Mouse (Mus musculus): Measurements from ENCODE around the gene Tanc1.

Gene Tanc1

GRCm38 (mm10) chr2:59802722-59803387, 191.0 kb downstream of the Tanc1 start:
- no peak for DNase-seq

DNA sequence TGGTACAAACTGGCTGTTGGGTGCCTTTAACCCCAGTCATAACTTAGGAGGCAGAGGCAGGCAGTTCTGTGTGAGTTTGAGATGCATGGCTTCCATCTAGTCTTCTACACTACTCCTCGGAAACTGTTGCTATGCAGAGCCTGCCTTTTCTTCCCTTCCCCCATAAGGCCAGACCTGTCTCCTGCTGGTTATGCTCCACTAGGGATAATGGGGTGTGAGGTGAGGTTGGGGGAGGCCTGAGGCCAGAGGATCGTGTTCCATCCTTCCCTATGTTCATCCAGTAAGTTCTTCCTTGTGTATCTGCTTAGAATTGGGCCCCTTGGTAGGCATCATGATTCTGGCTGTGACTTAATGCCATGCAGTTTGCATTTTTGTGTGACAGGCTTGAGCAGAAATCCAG, 193.8 kb downstream of the Tanc1 start:
- DNase-seq: no peak

DNA sequence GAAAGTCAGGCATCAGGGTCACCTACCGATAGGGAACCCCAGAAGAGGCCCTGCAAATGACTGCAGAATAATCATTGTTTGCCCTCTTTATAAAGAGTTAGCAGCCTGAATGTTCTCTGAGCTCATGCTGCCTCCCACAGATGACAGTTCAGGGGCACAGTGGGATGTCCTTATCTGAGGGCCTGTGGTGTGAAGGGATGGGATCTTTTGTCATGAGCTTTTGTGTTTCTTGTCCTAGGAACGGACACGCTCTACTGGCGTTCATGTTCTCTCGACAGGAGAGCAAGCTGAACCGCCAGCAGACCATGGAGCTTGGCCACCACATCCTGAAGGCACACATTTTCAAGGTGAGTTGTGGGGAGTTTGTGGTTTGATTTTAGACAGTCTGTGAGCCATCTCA, 194.2 kb downstream of the Tanc1 start:
- DNase-seq: no peak

DNA sequence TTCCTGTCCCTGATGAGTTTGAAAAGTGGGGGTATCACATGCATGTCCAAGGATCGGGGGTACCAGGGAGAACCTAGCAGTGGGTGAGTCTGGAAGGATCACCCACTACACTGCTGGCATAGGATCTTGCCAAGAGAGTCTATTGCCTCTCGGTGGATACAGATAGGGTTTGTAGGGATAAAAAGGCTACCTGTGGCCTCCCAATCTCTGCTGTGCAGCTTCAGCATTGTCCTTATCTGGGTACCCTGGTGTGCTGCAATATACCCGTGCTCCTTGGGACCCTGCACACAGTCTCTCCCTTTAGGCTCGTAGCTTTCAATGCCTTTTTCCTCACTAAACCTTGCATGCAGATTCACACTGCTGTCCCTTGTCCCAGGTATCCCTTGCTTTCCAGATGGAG, 196.8 kb downstream of the Tanc1 start:
- no peak for DNase-seq

GRCm38 (mm10) chr2:59810039-59810438, 198.2 kb downstream of the Tanc1 start:
- DNase-seq: peak; percentile 57

- DNase-seq: no peak
These were observed 199.4 kb downstream of the Tanc1 start for GRCm38 (mm10) chr2:59811247-59811646.

DNA sequence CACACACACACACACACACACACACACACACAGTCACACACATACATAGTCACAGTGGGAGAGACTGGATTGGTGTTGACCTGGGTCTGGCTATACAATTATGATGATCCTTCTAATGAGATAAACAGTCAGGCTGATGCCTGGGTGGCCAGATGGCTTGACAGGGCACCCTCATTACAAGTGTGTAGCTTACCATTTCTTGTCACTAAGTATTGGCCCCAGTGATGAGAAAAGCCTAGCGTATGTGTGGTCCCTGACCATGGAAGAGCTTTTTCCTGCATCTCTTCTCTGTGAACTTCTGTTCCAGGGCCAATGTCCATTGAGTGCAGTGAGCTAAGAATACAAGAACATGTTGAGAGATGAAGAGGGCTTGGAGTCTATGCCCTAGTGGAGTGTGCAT, 200.8 kb downstream of the Tanc1 start:
- DNase-seq: no peak

- no peak for DNase-seq
These were observed 201.6 kb downstream of the Tanc1 start for GRCm38 (mm10) chr2:59813457-59813856.

DNA sequence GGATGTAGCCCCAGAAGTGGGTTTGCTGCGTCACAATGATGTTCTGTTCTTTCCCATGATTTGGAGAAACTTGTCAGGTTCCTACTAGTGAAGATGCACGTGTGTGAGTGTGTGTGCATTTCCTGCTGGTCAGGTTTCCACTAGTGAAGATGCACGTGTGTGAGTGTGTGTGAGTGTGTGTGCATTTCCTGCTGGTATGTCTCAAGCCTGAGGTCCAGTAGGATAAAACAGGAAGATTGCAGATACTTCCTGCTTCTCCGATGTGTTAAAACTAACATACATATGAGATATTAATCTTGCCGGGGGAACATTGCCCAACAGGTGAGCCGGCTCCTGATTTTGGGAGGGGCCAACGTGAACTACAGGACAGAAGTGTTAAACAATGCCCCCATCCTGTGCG, 203.2 kb downstream of the Tanc1 start:
- DNase-seq: no peak

GRCm38 (mm10) chr2:59818663-59819062, 206.8 kb downstream of the Tanc1 start:
- DNase-seq: no peak

- DNase-seq: no peak
These were observed 207.6 kb downstream of the Tanc1 start for GRCm38 (mm10) chr2:59819415-59819814.

DNA sequence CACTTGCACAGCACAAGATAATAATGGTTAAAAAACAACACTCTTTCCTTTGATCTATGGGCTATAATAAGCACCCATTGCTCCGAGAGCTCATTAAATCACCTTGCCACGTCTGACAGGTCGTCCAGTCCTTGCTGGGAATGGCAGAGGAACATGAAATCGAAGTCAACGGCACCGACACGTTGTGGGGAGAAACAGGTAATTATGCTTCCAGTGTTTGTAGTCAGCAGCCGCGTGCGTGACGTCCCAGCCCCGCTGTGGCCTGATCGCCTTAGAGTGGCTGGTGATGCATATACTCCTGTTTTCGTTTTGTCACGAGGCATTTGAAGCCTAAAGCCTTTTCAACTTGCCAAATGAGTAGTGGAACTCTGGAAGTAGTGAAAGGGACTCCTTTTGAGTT, 208.2 kb downstream of the Tanc1 start:
- DNase-seq: no peak

DNA sequence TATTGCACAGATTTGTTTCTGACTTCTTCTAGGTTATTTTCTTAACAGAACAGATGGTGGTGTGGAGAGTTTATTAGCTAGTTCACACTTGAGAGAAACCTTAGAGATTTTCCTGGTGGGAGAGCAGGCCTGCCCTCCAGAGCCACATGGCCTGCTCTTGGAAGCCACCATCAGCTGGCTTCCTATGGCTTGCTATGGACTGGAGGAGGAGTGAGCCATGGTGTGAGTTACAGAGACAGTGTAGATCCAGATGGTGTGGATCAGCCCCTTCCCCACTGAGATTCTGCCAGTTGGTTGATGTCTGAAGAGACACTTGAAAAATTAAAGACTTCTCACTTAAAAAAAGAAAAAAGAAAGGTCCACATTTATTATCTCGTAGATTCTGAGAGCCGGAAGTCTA, 209.2 kb downstream of the Tanc1 start:
- no peak for DNase-seq

- no peak for DNase-seq
These were observed 212.4 kb downstream of the Tanc1 start for GRCm38 (mm10) chr2:59824289-59824688.

DNA sequence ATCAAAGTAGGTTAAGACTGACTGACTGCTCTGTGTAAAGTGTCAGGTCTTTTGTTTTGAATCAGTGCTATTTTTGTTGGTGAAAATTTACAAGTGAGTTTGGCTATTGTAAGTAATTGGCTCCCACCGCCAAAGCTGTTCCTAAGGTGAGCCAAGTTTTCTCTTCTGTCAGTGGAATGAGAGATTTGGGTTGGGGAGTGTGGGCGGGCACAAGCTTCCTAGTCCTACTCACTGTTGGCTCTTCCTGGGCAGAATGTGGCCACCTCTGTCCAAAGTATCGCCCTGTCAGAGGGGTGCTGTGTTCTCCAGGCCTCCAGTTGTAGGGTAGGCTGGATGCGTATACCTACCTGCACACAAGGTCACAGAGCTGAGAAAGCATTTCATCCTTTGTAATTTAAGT, 213.5 kb downstream of the Tanc1 start:
- no peak for DNase-seq

DNA sequence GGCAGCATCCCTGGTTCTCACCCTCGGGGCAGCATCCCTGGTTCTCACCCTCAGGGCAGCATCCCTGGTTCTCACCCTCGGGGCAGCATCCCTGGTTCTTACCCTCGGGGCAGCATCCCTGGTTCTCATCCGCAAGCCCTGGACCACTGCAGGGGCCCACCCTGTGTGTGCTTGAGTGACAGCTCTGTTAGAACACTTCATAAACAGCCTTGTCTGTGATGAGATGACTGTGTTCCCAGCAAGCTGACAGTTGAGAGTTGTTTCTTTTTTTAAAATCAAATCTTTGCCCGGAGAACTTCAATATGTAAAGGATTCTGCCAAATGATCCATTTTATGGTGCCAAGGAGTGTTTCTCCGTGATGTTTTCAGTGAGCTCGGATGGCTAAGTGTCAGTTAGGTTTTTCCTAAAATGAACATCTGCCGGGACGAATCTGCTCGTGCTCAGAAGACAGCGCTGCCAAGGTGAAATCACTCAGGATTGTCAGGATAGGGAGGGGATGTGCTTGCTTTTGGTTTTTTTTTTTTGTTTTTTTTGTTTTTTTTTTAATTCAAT, 216.3 kb downstream of the Tanc1 start:
- no peak for DNase-seq

- no peak for DNase-seq
These were observed 217.1 kb downstream of the Tanc1 start for GRCm38 (mm10) chr2:59828777-59829508.

- no peak for DNase-seq
These were observed 217.9 kb downstream of the Tanc1 start for GRCm38 (mm10) chr2:59829718-59830117.

- no peak for DNase-seq
These were observed 218.3 kb downstream of the Tanc1 start for GRCm38 (mm10) chr2:59830151-59830550.

DNA sequence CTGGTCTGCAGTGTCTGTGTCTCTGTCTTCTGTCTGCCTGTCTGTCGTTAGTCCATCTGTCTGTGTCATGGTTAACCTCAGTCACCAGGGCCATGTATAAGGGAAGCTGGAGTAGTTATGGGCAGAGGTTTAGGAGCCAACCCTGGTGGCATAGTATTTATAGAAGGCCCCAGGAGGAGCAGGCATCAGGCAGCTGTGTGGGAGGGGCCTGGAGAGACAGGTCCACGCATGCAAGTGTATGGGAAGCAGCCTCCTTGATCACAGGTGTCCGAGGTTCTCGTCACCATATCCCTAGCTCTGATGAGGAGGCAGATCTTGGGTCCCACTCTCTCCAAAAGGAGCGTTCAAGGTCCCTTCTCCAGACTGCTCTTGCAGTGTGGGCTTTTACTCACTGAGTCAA, 219.1 kb downstream of the Tanc1 start:
- DNase-seq: no peak

- no peak for DNase-seq
These were observed 220.0 kb downstream of the Tanc1 start for GRCm38 (mm10) chr2:59831831-59832230.

DNA sequence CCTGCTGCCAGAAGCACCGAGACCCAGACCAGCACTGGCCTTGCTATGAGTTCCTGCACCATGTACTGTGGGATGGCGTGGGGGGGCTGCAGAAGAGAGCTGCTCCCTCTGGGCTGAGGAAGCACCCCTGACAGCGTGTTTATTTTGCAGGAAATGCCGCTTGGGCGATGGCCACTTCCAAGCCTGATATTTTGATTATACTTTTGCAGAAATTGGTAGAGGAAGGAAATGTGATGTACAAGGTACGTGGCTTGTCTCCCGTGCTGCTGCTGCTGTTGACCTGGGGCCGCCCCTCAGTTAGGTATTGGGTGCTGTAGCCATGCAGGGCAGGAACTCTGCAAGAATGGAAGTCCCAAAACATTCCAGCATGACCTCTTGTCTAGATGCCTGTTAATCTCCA, 227.0 kb downstream of the Tanc1 start:
- no peak for DNase-seq

- no peak for DNase-seq
These were observed 227.9 kb downstream of the Tanc1 start for GRCm38 (mm10) chr2:59839755-59840154.

GRCm38 (mm10) chr2:59840191-59840590, 228.3 kb downstream of the Tanc1 start:
- DNase-seq: no peak
